19 mouse cellular contexts compared by ENCODE assay signal in the genomic region with DNA sequence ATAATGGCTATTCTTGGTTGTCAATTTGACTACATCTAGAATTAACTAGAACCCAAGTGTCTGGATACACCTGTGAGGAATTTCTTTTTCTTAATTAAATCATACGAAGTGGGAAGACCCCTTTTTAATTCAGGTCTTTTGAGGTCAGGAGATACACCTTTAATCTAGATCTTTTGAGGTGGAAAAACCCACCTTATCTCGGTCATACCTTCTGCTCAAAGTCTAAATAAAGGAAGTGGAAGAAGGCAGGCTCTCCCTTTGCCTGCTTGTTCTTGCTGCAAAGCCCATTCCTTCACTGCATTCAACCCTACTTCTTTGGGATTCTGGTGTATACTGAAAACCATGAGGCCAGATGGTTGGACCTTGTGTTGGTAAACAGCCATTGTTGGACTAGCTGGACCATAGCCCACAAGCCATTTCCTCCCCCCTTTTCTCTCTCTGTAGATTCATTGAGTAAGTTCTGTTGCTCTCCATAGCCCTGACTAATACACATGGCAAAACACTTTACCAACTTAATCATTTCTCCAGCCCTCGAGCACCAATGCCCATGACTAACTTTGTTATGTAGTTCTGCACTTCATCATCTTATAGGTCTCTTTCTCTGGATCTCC.
DNase-seq lines count a peak whose midpoint lies in the region; ATAC-seq and TF ChIP-seq lines count a peak whose summit lies in the region.
"Had no signal": no experiment of that assay in that cellular context is flagged by ENCODE, and none has a peak within 500 bp of the region (broad histone marks: within the 10 kb centered on the region; RNA-seq: fewer than 3 reads in every experiment).

No protein-coding gene starts in this region.

- peak; percentile 62 to 78; a peak in 3 of 4 replicates for TF ChIP-seq EP300 in MEL (IDR thresholded peaks at IDR 0.05; ENCODE audit: low read depth in 1 of 2, low read length in 2 of 2)

- WGBS in heart, embryonic 16.5 days, result 74% methylated on average over 3 of the region's 3 CpGs

- no peak for TF ChIP-seq POLR2A in MEL (IDR thresholded peaks at IDR 0.05; ENCODE audit: control insufficient read depth in 1 of 2, insufficient read depth in 1 of 2, low read depth in 1 of 2, low read length in 2 of 2, poor library complexity in 1 of 2)

- no peak overlapping the region for H3K4me3 ChIP-seq in MEL (ENCODE audit: control insufficient read depth in 1 of 2, insufficient read depth in 1 of 2, low read depth in 2 of 2, low read length in 2 of 2)
- H3K4me3 ChIP-seq in heart, embryonic 16.5 days (ENCODE audit: low read length), result no peak overlapping the region
- H3K4me3 ChIP-seq: forebrain, embryonic 13.5 days; hindbrain, embryonic 15.5 days; intestine, embryonic 15.5 days; limb, embryonic 12.5 days; liver, embryonic 15.5 days; midbrain, embryonic 12.5 days; neural tube, embryonic 13.5 days had no signal

- no peak for TF ChIP-seq CTCF in MEL (IDR thresholded peaks at IDR 0.05 in 2 of 3, conservative IDR thresholded peaks at IDR 0.05 in 1 of 3; ENCODE audit: control insufficient read depth in 1 of 3, insufficient read depth in 1 of 3, low read depth in 2 of 3, low read length in 3 of 3, poor library complexity in 1 of 3, severe bottlenecking in 1 of 3)

- H3K27ac ChIP-seq in MEL (ENCODE audit: control insufficient read depth, low read depth, low read length), result no peak overlapping the region
- peak overlapping the region; percentile 98 for H3K27ac ChIP-seq in heart, embryonic 16.5 days (ENCODE audit: low read length)
- H3K27ac ChIP-seq: forebrain, embryonic 13.5 days; hindbrain, embryonic 15.5 days; intestine, embryonic 15.5 days; limb, embryonic 12.5 days; liver, embryonic 15.5 days; midbrain, embryonic 12.5 days; neural tube, embryonic 13.5 days had no signal

- no peak for TF ChIP-seq RAD21 in MEL (IDR thresholded peaks at IDR 0.05; ENCODE audit: low read depth, low read length)

- H3K9me3 ChIP-seq in MEL (replicated peaks; ENCODE audit: insufficient read depth, low read length), result no peaks in the 10 kb centered on the region
- H3K9me3 ChIP-seq in heart, embryonic 16.5 days (replicated peaks; ENCODE audit: control insufficient read depth, low read length), result no peaks in the 10 kb centered on the region
- H3K9me3 ChIP-seq: forebrain, embryonic 13.5 days; hindbrain, embryonic 15.5 days; intestine, embryonic 15.5 days; limb, embryonic 12.5 days; liver, embryonic 15.5 days; midbrain, embryonic 12.5 days; neural tube, embryonic 13.5 days had no signal

- DNase-seq in heart, adult 11 months, result peak; percentile 74
- DNase-seq in heart, postnatal 25 days (ENCODE audit: low spot score), result no peak
- DNase-seq in kidney, postnatal 10 days, result peak; percentile 1
- no peak for DNase-seq in kidney, adult 11 months
- peak; percentile 30 for DNase-seq in MEL (ENCODE audit: low read depth, low spot score)
- no peak for DNase-seq in adrenal gland, adult 2 months
- DNase-seq: adrenal gland, adult 8-10 months; B cell, adult 2 months; cerebellum, adult 8-10 months; kidney, postnatal 4 days had no signal

- intact Hi-C loops in heart, postnatal 25 days (cut with DNase I), result no loop called here

- H3K4me2 ChIP-seq in heart, embryonic 16.5 days (ENCODE audit: low read depth, low read length), result no peak overlapping the region
- H3K4me2 ChIP-seq: forebrain, embryonic 13.5 days; hindbrain, embryonic 15.5 days; intestine, embryonic 15.5 days; limb, embryonic 12.5 days; liver, embryonic 15.5 days; midbrain, embryonic 12.5 days; neural tube, embryonic 13.5 days had no signal

- H3K79me2 ChIP-seq in MEL (ENCODE audit: control insufficient read depth, insufficient read depth, low read length, poor library complexity), result no peaks in the 10 kb centered on the region

- ATAC-seq in heart, embryonic 16.5 days (replicated peaks; ENCODE audit: extremely low read depth, insufficient read depth, low FRiP score), result no peak
- ATAC-seq: forebrain, embryonic 13.5 days; intestine, embryonic 15.5 days; lung, postnatal 0 days had no signal

- no peaks in the 10 kb centered on the region for H3K27me3 ChIP-seq in MEL (ENCODE audit: control insufficient read depth in 1 of 2, insufficient read depth in 2 of 2, low read length in 2 of 2)
- no peaks in the 10 kb centered on the region for H3K27me3 ChIP-seq in heart, embryonic 16.5 days (ENCODE audit: control insufficient read depth, insufficient read depth, low read length)
- H3K27me3 ChIP-seq: forebrain, embryonic 13.5 days; hindbrain, embryonic 15.5 days; intestine, embryonic 15.5 days; limb, embryonic 12.5 days; liver, embryonic 15.5 days; midbrain, embryonic 12.5 days; neural tube, embryonic 13.5 days had no signal

- peaks cover 0 to 3% of the 10 kb centered on the region in 2 experiments; a peak in 1 of 4 replicates for H3K36me3 ChIP-seq in MEL (ENCODE audit: control insufficient read depth in 1 of 2, insufficient read depth in 2 of 2, low read length in 2 of 2)
- H3K36me3 ChIP-seq in heart, embryonic 16.5 days (ENCODE audit: control insufficient read depth, insufficient read depth), result no peaks in the 10 kb centered on the region
- H3K36me3 ChIP-seq: hindbrain, embryonic 15.5 days; intestine, embryonic 15.5 days; limb, embryonic 12.5 days; liver, embryonic 15.5 days; midbrain, embryonic 12.5 days; neural tube, embryonic 13.5 days had no signal

- H3K9ac ChIP-seq in MEL (ENCODE audit: control insufficient read depth, low read depth, low read length, poor library complexity, severe bottlenecking), result no peak overlapping the region
- H3K9ac ChIP-seq in heart, embryonic 16.5 days (ENCODE audit: low read length), result no peak overlapping the region
- H3K9ac ChIP-seq: forebrain, embryonic 13.5 days; hindbrain, embryonic 15.5 days; intestine, embryonic 15.5 days; limb, embryonic 12.5 days; liver, embryonic 15.5 days; midbrain, embryonic 12.5 days; neural tube, embryonic 13.5 days had no signal

- peaks cover 2 to 4% of the 10 kb centered on the region in 2 experiments; a peak in 1 of 4 replicates for H3K4me1 ChIP-seq in MEL (ENCODE audit: control insufficient read depth in 1 of 2, insufficient read depth in 2 of 2, low read length in 2 of 2)
- H3K4me1 ChIP-seq in heart, embryonic 16.5 days (ENCODE audit: control insufficient read depth, insufficient read depth, low read length), result peaks cover 33% of the 10 kb centered on the region
- H3K4me1 ChIP-seq: hindbrain, embryonic 15.5 days; liver, embryonic 15.5 days had no signal

TF ChIP-seq in MEL, 35 proteins besides CTCF, POLR2A, EP300 and RAD21:
- TF ChIP-seq SMC3 (IDR thresholded peaks at IDR 0.05; ENCODE audit: low read depth, low read length) (no peak), BHLHE40 (IDR thresholded peaks at IDR 0.05; ENCODE audit: borderline replicate concordance, low read depth, low read length) (no peak), TCF12 (IDR thresholded peaks at IDR 0.05; ENCODE audit: low read depth, low read length) (peak; percentile 46; the same call in 1 of the 2 replicates), E2F4 (IDR thresholded peaks at IDR 0.05; ENCODE audit: borderline replicate concordance, low read depth, low read length) (no peak), TBP (IDR thresholded peaks at IDR 0.05; ENCODE audit: low read depth, low read length) (no peak), MYC (IDR thresholded peaks at IDR 0.05; ENCODE audit: low read depth, low read length) (no peak), GATA1 (IDR thresholded peaks at IDR 0.05; ENCODE audit: low read depth, low read length) (peak; percentile 62), MAFK (IDR thresholded peaks at IDR 0.05; ENCODE audit: borderline replicate concordance, low read depth, low read length) (no peak)

Comparison
In these comparisons a context has a peak if more than half of its experiments do, and no peak if none do; other contexts are left out.
1. DNase-seq: peak in heart, adult 11 months (single experiment), kidney, postnatal 10 days (single experiment) and MEL (single experiment); none in heart, postnatal 25 days (single experiment), kidney, adult 11 months (single experiment) and adrenal gland, adult 2 months (single experiment).